Mouse (Mus musculus) E14TG2a.4 (cell line): ENCODE measurements around the gene Antxr2.

ENCODE experiments used
- CTCF ChIP-seq: conservative IDR thresholded peaks from 2 replicates; pipeline ENCODE4 v1.5.1; 2014; ENCODE audit warnings: low read length
- NANOG ChIP-seq: IDR thresholded peaks from 2 replicates; pipeline ENCODE4 v1.6.1; 2014; ENCODE audit warnings: borderline replicate concordance, low read length, mixed read lengths
- POU5F1 ChIP-seq: IDR thresholded peaks from 2 replicates; pipeline ENCODE4 v1.6.1; 2014; ENCODE audit warnings: low read length, borderline replicate concordance

DNA sequence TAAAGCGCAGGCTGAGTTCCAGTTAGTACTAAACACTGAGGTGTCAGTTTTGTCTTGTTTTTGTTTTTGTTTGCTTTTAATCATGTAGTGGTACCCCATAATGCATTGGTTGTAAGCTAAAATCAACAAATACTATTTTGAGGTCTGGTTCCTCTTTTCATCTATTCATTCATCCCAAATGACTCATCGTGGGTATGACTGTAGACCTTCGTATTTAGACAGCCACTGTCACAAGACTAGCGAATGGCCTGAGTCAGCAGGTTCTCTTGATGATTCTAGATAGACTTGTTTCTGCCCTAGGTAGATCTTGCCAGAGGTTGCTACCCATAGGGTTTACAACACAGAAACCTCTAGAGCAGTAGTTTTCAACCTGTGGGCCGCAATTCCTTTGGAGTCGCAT is 116.9 kb downstream of the Antxr2 start:
- TF ChIP-seq CTCF (no peak), POU5F1 (no peak), NANOG (no peak)
